ENCODE assay signal across 27 mouse cellular contexts in genomic region chr7:132559138-132559766, GRCm38 (mm10). TPM values are rescaled to one million over a fixed set of nuclear protein-coding genes. Genes with fewer than 3 reads are reported as not detected.
DNase-seq lines count a peak whose midpoint lies in the region; ATAC-seq and TF ChIP-seq lines count a peak whose summit lies in the region.
"Had no signal": no experiment of that assay in that cellular context is flagged by ENCODE, and none has a peak within 500 bp of the region (broad histone marks: within the 10 kb centered on the region; RNA-seq: fewer than 3 reads in every experiment).

No protein-coding gene starts in this region.

- WGBS in liver, adult 2 months = 82% methylated on average over 3 of the region's 3 CpGs
- WGBS in liver, embryonic 11.5 days = 55% methylated on average over 3 of the region's 3 CpGs

- DNase-seq in heart, adult 8-10 months (ENCODE audit: low spot score) = peak; percentile 68
- DNase-seq in heart, postnatal 10 days = no peak
- peak; percentile 5 for DNase-seq in liver, adult 2 months (ENCODE audit: extremely low read depth, low read depth, low spot score)
- DNase-seq in liver, embryonic 11.5 days (ENCODE audit: low spot score) = no peak
- DNase-seq in 416B (ENCODE audit: low read depth) (peak; percentile 40), R1 (ENCODE audit: low read depth, low spot score) (peak; percentile 16)
- DNase-seq in adrenal gland, adult 8-10 months = no peak
- no peak for DNase-seq in right cerebral cortex, adult 18-20 months
- DNase-seq: adrenal gland, postnatal 25 days; cerebellum, adult 9-10 months; kidney, adult 2 months; kidney, postnatal 10 days; lung, postnatal 36 days had no signal

- no peak overlapping the region for H3K27ac ChIP-seq in liver, adult 2 months (replicated peaks; ENCODE audit: insufficient read depth, low read depth, low read length)
- no peak overlapping the region for H3K27ac ChIP-seq in liver, embryonic 11.5 days (ENCODE audit: low read depth, low read length)
- H3K27ac ChIP-seq: hindbrain, embryonic 12.5 days; midbrain, embryonic 13.5 days had no signal

- no peak for TF ChIP-seq CTCF in liver, adult 2 months (IDR thresholded peaks at IDR 0.05; ENCODE audit: low read depth, low read length)

- intact Hi-C loops in heart, postnatal 10 days (cut with DNase I) = no loop called here

- ATAC-seq in liver, embryonic 11.5 days (replicated peaks; ENCODE audit: low FRiP score) = no peak
- ATAC-seq: midbrain, embryonic 13.5 days had no signal

- H3K9me3 ChIP-seq in liver, embryonic 11.5 days (ENCODE audit: control insufficient read depth, low read length) = no peaks in the 10 kb centered on the region
- H3K9me3 ChIP-seq: hindbrain, embryonic 12.5 days; liver, embryonic 15.5 days; megakaryocyte, embryonic 14.5 days; midbrain, embryonic 13.5 days had no signal

- H3K4me3 ChIP-seq in liver, adult 2 months (ENCODE audit: insufficient read depth, low read depth, low read length) = no peak overlapping the region
- H3K4me3 ChIP-seq in liver, embryonic 11.5 days (ENCODE audit: low read depth, low read length) = no peak overlapping the region
- H3K4me3 ChIP-seq: hindbrain, embryonic 12.5 days; liver, embryonic 15.5 days; megakaryocyte, embryonic 14.5 days; midbrain, embryonic 13.5 days had no signal

- H3K4me2 ChIP-seq in liver, embryonic 11.5 days = no peak overlapping the region
- H3K4me2 ChIP-seq: hindbrain, embryonic 12.5 days; midbrain, embryonic 13.5 days had no signal

- no peak for TF ChIP-seq POLR2A in liver, adult 2 months (IDR thresholded peaks at IDR 0.05; ENCODE audit: extremely low read depth, insufficient read depth, low read length)

- no peaks in the 10 kb centered on the region for H3K4me1 ChIP-seq in liver, adult 2 months (ENCODE audit: control insufficient read depth, insufficient read depth, low read length)
- peaks cover 11% of the 10 kb centered on the region for H3K4me1 ChIP-seq in liver, embryonic 11.5 days (replicated peaks; ENCODE audit: control insufficient read depth, insufficient read depth, low read length)
- H3K4me1 ChIP-seq: hindbrain, embryonic 12.5 days; midbrain, embryonic 13.5 days had no signal

- no peak overlapping the region for H3K9ac ChIP-seq in liver, adult 2 months (ENCODE audit: low read depth, low read length)
- H3K9ac ChIP-seq in liver, embryonic 11.5 days (ENCODE audit: low read depth, low read length) = no peak overlapping the region
- H3K9ac ChIP-seq: hindbrain, embryonic 12.5 days; liver, embryonic 15.5 days; midbrain, embryonic 13.5 days had no signal

- H3K36me3 ChIP-seq in liver, adult 2 months (ENCODE audit: control insufficient read depth, insufficient read depth, low read length) = peaks cover 59% of the 10 kb centered on the region
- peaks cover 48% of the 10 kb centered on the region for H3K36me3 ChIP-seq in liver, embryonic 11.5 days (ENCODE audit: control insufficient read depth, insufficient read depth, low read length)

- H3K79me2 ChIP-seq in liver, adult 2 months (ENCODE audit: control insufficient read depth, insufficient read depth, low read length) = no peaks in the 10 kb centered on the region

- H3K27me3 ChIP-seq in liver, adult 2 months (ENCODE audit: control insufficient read depth, insufficient read depth, low read length) = no peaks in the 10 kb centered on the region
- H3K27me3 ChIP-seq in liver, embryonic 11.5 days (replicated peaks; ENCODE audit: control insufficient read depth, insufficient read depth, low read length) = no peaks in the 10 kb centered on the region
- H3K27me3 ChIP-seq: hindbrain, embryonic 12.5 days; liver, embryonic 15.5 days; megakaryocyte, embryonic 14.5 days; midbrain, embryonic 13.5 days had no signal

RNA-seq across cellular contexts. Expression of gene Oat, which starts 16.9 kb away (rescaled TPM):
- 100 to 1,000 TPM; 179 to 196 (median 187) TPM for total RNA-seq in heart, adult 8-10 months (2022)
- 100 to 1,000 TPM; 116 to 121 TPM for total RNA-seq in heart, postnatal 10 days (2021)
- 1,118 and 1,626 TPM in 2 replicates for total RNA-seq in liver, adult 2 months (2014; rRNA removed)
- polyA plus RNA-seq in liver, adult 2 months (2012; rRNA removed) = 1,069 and 1,820 TPM in 2 replicates
- polyA plus RNA-seq in liver, embryonic 11.5 days (2014; fragmentation: Nextera tagmentation; extraction: Ambion mirVana) = 157 and 179 TPM in 2 replicates
- total RNA-seq in adrenal gland, adult 8-10 months (2022) = 100 to 1,000 TPM; 140 to 156 (median 148) TPM

RNA-seq across cellular contexts. Expression of gene Nkx1-2, which starts 40.2 kb away (rescaled TPM):
- not detected for total RNA-seq in heart, adult 8-10 months (2022)
- not detected for total RNA-seq in heart, postnatal 10 days (2021)
- not detected in 2 replicates for total RNA-seq in liver, adult 2 months (2014; rRNA removed)
- 0.04 TPM in 1 of 2 replicates, not detected in the other for polyA plus RNA-seq in liver, adult 2 months (2012; rRNA removed)
- not detected in 2 replicates for polyA plus RNA-seq in liver, embryonic 11.5 days (2014; fragmentation: Nextera tagmentation; extraction: Ambion mirVana)
- total RNA-seq in adrenal gland, adult 8-10 months (2022) = not detected
- total RNA-seq: adrenal gland, postnatal 25 days; gastrocnemius, adult 8-10 months; granulocyte monocyte progenitor cell, adult 5-6 weeks; layer of hippocampus, adult 18-20 months; layer of hippocampus, postnatal 14 days; monocyte, adult 5-6 weeks; neutrophil, adult 5-6 weeks had no signal
- polyA plus RNA-seq: C2C12; forebrain, embryonic 11.5 days; heart, embryonic 14.5 days; kidney, adult 2 months; liver, embryonic 15.5 days; urinary bladder, adult 2 months had no signal

RNA-seq across cellular contexts. Expression of gene Lhpp, which starts 51.2 kb away (rescaled TPM):
- total RNA-seq in heart, adult 8-10 months (2022) = 10 to 100 TPM; 14.4 to 18.0 (median 16.6) TPM
- 10 to 100 TPM; 18.0 to 18.4 TPM for total RNA-seq in heart, postnatal 10 days (2021)
- total RNA-seq in liver, adult 2 months (2014; rRNA removed) = 55.4 and 60.2 TPM in 2 replicates
- 137 and 166 TPM in 2 replicates for polyA plus RNA-seq in liver, adult 2 months (2012; rRNA removed)
- 15.8 TPM in 2 replicates for polyA plus RNA-seq in liver, embryonic 11.5 days (2014; fragmentation: Nextera tagmentation; extraction: Ambion mirVana)
- total RNA-seq in adrenal gland, adult 8-10 months (2022) = 10 to 100 TPM; 26.7 to 38.0 (median 29.8) TPM

Comparison
In these comparisons a context has a peak if more than half of its experiments do, and no peak if none do; other contexts are left out.
1. DNase-seq: peak in heart, adult 8-10 months (single experiment), liver, adult 2 months (single experiment), 416B (single experiment) and R1 (single experiment); none in heart, postnatal 10 days (0 of 2), liver, embryonic 11.5 days (single experiment), adrenal gland, adult 8-10 months (single experiment) and right cerebral cortex, adult 18-20 months (single experiment).